Mouse (Mus musculus) erythroid progenitor cell, adult 5-6 weeks (primary cell): ENCODE measurements around the gene Mtcl1. TPM values are rescaled to one million over a fixed set of nuclear protein-coding genes. Genes with fewer than 3 reads are reported as not detected.

Source experiments
- ATAC-seq: replicated peaks from 2 replicates; pipeline ENCODE4 v1.8.0; 2016; ENCODE audit warnings: moderate number of reproducible peaks, mild to moderate bottlenecking, moderate TSS enrichment, inconsistent platforms; ENCODE audit not compliant: poor library complexity, low FRiP score, severe bottlenecking
- total RNA-seq, 2 experiments: library from RNA; stranded (forward) in 1 of 2; stranded (reverse) in 1 of 2; fragments of 150-400 nt in 1 of 2; fragments of 186-747, 209-891 nt in 1 of 2; gene quantifications; 2 replicates each; pipeline versions ENCODE4 v1.2.3 to v1.2.4; 2015 to 2017; ENCODE audit warnings: low replicate concordance in 2 of 2

The Mtcl1 gene
- total RNA-seq, 2 experiments from 2014 or later, result not detected

- no peak for ATAC-seq
Measured at GRCm38 (mm10) chr17:66293581-66293980, 156.0 kb downstream of the Mtcl1 start.

DNA sequence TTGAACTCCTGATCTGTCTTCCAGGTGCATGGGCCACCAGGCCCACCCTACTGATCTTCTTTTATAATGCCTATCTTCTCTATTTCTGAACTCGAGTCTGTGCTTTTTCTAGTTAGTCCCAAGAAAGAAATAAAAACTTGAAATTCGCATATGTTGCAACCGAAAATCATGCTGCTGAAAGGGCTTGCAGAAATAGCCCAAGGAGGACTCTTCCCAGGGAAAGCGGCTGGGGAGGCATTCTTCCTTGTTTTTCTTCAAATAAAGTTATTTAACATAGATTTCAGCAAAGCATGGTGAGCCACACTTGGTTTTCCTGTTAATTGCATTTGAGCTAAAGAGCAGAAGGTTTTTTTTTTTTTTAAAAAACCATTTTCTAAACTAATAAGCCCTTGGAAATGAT lies 159.7 kb downstream of the Mtcl1 start:
- no peak for ATAC-seq

Other genes starting within 250 kb of the Mtcl1 start
- 10.5 and 13.3 TPM in 2 replicates for gene Rab12, start 70.0 kb upstream of the Mtcl1 start, total RNA-seq (2015; ENCODE audit: low replicate concordance)
- 7.7 and 8.5 TPM in 2 replicates for gene Rab12, start 70.0 kb upstream of the Mtcl1 start, total RNA-seq (2017; ENCODE audit: low replicate concordance)
- not detected in 2 replicates for gene Themis3, start 144.9 kb upstream of the Mtcl1 start, total RNA-seq (2015; ENCODE audit: low replicate concordance)
- gene Themis3, start 144.9 kb upstream of the Mtcl1 start, total RNA-seq (2017; ENCODE audit: low replicate concordance), result not detected in 2 replicates